Mouse (Mus musculus) thymus, postnatal 36 days (tissue): ENCODE measurements at regions not wholly inside any gene's neighbourhood (a gene's known extent, or its start where the extent isn't known, plus 50 kb on each side); places are given as distances from the start of the nearest gene placed in this dataset.

Experiments used
- DNase-seq, 2 experiments: peaks; one replicate each; pipeline ENCODE4 v3.0.0; 2022; ENCODE audit warnings: mixed read lengths in 2 of 2

DNA sequence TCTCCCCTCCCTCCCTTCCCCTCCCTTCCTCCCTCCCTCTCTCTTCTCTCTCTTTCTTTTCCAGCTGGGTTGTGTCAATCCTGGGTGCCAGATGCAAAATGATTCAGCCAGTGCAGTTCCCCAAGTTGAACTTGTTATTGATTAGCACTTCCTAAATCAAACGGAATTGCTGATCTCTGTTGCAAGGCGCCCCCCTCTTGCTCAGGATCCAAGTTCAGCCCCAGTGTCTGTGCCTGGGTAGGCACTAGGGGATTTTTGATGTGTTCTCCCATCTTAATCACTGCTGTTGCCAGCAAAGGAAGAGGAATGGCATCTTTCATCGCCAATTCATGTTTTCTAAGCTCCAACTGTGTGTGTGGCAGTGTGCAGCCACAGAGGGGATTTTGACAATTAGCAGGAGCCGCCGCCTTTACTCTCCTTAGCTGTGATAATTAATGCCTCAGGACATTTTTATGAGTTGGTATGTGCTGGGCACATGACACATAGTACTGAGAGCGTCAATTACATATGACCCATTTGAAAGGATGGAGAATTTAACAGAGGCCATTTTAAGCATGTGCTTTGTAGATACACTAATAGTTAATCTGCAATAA, 125.9 kb upstream of the Veph1 start:
- DNase-seq: no peak

DNA sequence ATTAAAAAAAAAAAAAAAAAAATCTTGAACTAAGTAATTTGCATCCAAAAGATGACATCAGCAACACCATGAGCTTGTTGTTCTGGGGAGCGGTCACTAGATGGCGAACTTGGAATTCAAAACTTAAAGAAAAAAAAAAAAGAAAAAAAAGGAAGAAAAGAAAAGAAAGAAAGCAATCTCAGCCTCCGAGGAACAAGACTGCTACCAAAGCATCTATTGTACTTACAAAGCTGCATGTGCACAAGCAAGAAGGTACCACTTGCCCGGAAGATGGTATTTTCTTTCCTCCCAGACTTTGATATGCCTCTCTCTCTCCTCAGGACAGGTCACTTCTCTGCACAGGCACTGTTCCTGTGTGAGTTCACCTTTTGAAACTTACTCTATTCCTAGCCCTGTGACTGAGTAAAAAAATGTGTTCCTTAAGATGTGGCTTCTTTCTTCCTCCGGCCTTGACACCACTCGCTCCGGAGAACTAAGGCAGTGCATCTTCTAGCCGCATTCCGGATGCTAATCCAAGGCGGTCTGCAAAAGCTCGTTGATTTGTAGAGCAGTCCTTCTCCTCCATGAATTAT, 114.2 kb upstream of the Veph1 start:
- no peak for DNase-seq

DNA sequence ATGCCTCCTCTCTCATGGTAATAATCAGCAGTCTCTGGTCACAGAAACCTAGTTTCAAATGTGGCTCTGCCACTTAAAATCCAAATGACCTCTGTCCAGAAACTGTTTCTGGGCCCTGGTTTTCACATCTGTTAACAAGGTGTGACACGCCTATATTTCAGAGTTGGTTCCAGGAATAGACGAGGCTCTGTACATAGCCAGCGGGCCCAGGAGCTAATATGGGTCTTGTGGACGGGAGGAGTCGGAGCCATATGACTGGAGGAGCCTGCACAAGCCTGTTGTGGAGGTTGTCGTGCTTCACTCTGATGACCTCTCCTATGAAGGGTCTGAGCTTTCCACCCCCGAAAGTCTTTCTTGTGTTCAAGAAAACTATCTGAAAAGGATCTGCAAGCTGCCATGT, 112.2 kb upstream of the Veph1 start:
- no peak for DNase-seq

DNA sequence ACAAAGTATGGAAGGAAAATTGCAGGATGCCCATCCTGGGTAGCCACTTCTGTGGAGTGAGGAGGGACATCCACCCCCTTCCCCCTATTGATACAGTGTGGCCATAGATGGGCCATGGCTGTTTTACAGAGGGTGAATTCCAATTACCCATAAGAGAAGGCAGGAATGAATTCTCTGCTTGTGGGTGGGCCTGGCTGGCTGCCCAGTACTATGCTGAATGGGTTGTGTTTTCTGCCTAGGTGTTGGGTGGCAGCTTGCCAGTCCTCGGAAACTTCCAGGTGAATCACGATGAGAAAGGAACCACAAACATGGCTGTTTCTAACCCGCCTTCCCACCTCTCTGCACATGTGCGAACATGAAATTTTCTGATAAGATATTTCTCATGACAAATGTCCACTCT, 109.0 kb upstream of the Veph1 start:
- DNase-seq: no peak

DNA sequence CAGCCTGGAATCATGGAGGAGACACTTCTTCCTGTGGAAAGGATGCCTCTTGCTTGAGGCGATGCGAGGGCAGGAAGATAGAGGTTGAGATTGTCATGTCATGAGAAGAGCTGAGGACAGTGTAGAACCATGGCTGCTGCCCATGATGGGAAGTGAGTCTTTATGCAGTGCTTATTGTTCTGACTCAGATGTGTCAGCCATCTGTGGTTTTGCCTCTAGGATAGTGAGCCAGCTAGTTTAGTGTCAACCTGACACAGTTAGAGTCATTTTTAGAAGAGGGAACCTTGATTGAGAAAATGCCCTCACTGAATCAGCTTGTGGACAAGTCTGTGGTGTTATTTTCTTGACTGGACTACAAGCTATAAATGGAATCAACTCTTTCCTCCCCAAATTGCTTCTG, 107.1 kb upstream of the Veph1 start:
- no peak for DNase-seq

DNA sequence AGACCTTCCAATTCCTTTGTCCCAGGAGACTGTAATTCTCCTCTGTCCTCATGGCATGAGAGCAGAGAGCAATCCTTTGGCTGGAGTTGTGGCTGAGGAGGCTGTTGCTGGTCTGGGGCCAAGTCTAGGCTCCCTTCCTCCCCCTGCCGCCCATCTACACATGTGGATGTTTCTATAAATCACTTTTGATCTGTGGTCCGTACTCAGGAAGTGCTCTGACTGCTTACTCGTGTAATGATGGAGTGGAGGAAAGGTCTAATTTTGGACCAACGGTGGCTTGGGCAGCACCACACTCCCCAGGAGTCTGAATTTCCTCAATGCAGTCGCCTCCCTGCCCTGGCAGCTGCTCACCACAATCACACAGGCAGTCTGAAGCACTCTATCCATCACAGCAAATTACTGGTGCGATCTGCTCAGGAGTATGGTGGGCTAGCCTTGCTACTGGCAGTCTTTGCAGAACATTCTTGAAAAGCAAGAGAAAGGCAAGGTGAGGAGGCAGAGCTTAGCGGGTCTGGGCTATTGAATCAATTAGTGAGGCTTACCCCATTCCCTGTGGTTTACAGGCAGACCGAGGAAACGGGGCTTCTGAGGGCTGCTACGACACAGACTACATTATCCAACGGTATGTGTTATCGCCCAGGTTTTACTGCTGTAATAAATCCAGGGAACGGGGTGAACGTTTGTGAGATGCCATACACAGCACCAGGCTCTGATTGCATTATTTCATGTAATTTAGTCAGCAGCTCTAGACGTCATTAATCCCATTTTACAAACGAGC, 104.3 kb upstream of the Veph1 start:
- no peak for DNase-seq

DNA sequence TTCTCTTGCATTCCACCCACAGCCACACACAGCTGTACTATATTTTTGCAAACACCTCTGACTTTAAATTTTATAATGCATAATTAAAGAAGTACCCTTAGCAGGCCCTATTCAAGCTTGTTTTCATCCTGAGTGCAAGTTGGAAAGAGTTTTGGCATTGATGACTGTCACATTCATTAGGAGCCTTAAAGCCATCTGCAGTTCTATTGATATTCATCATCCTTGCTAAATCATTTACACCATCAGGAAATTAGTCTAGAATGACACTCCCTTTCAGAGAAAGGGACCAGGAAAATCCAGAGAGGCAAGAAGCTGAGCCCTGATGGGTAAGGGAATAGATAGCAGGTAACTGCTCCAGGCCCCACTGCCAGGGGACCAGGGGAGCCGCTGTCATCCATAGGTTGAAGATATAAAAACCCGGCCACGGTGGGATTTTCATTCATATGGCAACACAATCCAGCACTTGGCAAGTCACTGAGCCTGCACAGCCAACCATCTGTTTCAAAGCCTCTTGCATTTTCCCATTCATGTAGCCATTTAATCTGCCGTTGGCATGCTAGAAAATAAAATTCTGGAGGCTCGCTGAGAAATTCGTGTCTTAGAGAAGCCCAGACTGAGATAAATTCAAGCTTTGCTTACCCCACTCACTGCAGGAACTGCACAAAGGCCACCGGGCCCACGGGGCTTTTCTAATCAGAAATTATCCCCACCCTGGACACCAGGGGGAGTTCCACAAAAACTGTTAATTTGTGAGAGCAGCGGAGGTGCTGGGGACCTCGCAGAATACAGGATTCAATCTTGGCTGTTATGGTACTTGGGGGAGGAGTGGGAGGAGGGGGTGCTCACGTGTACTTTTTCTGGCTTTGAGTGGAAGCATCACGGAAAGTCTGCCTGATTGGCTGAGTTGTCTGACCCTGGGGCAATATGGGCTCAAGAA, 101.8 kb upstream of the Veph1 start:
- no peak for DNase-seq

DNA sequence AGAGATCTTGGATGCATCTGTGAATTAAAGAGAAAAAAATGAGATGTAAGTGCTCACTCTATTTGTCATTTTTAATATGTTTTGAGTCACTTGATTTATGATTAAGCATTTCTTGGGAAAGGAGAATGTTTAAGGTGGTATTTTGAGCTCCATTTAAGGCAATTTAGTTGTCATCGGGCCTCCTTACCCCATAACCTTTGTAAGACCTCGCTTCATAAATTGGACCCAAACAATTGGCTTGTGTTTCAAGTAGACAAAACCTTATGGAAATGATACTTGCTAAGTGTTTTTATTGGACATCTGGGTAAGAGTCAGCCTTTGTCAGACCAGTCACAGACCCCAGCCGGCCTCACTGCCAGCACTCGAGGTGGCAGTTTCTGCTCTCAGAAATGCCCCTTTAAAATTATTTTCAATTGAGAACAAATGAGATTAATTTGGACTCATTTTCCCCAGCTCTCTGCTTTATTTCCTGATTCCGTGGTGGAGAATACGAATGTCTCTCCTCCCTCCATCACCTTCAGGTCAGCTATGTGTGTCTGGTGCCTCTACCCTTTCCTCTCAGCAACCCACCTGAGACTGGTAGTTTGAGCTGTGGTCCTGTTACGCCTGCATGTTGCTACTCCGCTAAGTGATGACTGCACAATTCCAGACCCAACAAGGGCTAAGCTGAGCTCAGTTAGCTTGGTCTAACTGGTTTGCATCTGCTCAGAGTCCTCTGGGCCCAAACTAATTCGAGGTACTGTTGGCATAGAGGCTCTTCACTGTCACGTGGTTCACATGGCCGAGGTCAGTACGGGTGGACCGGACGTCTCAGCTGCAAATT, 78.7 kb upstream of the Veph1 start:
- no peak for DNase-seq

DNA sequence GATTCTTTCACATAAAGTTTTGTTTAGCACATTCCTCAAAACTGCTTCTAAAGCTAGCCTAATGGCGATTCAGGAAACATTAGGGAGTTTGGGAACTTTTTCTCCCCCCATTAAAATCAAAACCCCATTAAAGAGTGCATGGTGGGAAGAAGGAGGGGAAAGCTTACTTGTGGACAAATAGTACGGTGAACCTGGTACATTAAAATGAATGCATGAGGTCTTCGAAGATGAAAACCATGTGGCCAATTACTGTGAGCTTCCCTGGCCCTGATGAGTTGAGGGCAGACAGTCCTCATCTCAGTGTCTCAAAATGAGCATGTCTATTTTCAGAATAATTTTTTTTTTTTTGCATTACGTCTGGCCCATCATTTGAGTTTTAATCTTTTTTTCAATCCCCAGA, 78.0 kb upstream of the Veph1 start:
- DNase-seq: no peak

DNA sequence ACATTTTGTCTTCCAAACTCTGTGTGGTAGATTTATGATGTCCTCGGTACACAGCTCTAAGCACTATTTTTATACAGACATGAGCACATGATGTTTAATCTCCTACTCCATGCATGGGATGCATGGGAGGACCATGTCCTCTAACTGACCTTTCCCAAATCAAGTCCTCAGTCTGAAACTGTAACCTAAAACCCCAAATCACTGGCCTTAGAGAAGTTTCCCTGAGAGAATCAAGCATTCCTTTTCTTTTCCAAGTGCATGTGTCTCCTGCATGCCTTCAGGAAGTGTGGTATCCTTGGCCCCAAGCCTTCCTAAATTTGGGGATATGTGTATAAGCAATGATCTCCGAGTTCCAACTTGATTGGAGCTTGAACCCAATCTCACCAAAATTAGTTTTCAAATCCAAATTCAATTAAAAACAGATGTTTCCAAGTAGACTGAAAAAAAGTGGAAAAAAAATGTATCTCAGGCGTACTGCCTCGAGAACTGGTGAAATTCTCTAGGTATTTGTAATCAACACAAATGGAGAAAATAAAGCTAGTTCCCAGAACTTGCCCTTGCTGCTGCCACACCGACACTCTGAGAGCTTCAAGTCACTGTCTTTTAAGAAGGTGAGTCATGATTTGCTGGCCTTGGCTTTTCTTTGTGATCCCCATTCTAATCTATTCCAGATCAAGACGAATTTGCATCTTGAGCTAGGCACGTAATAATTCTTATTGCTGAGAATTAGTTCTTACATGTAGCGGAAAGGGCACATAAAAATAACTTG, 77.4 kb upstream of the Veph1 start:
- DNase-seq: no peak
